Mouse (Mus musculus) heart, adult 10 weeks (tissue): ENCODE measurements around the gene Krt6b. TPM values are rescaled to one million over a fixed set of nuclear protein-coding genes. Genes with fewer than 3 reads are reported as not detected.

Source experiments
- polyA plus RNA-seq: library from polyadenylated mRNA; stranded (reverse); fragments of 350-450 nt; fragmentation: Illumina TruSeq; extraction: RNeasy Lipid Tissue Mini Kit (QIAGEN cat#74804); gene quantifications from one replicate; pipeline ENCODE4 v1.2.3, GENCODE M21; 2014; ENCODE audit warnings: low read depth, low replicate concordance

The Krt6b gene
- not detected for polyA plus RNA-seq

GRCm38 (mm10) chr15:101680187-101680586 lies at the start of gene Krt6b:
Gene Krt6b, minus strand, starts transcription at chr15:101680287.

GRCm38 (mm10) chr15:101712720-101713119 lies 32.6 kb upstream of the Krt6b start, which contains the start of gene Krt5:
Gene Krt5, minus strand, starts transcription at chr15:101712898.

GRCm38 (mm10) chr15:101694207-101694606 lies 14.1 kb upstream of the Krt6b start, which contains the start of gene Krt6a:
Gene Krt6a, minus strand, starts transcription at chr15:101694307.

GRCm38 (mm10) chr15:101647280-101647679 lies 32.8 kb downstream of the Krt6b start, which contains the start of gene Gm5478:
Gene Gm5478, minus strand, starts transcription at chr15:101647380.

GRCm38 (mm10) chr15:101627884-101628283 lies 52.2 kb downstream of the Krt6b start, which contains the start of gene Gm5414:
Gene Gm5414, minus strand, starts transcription at chr15:101628188.

Other genes with a start within 250 kb of the Krt6b start
- not detected for gene Krt87, start 241.5 kb downstream of the Krt6b start, polyA plus RNA-seq
- not detected for gene Krt88, start 232.5 kb downstream of the Krt6b start, polyA plus RNA-seq
- gene Krt81, start 216.5 kb downstream of the Krt6b start, polyA plus RNA-seq: not detected
- not detected for gene Krt86, start 206.8 kb downstream of the Krt6b start, polyA plus RNA-seq
- not detected for gene Krt83, start 188.8 kb downstream of the Krt6b start, polyA plus RNA-seq
- gene Gm49425, start 163.0 kb downstream of the Krt6b start, polyA plus RNA-seq: not detected
- gene Krt84, start 147.5 kb downstream of the Krt6b start, polyA plus RNA-seq: not detected
- not detected for gene Krt82, start 129.6 kb downstream of the Krt6b start, polyA plus RNA-seq
- gene Krt90, start 117.3 kb downstream of the Krt6b start, polyA plus RNA-seq: not detected
- not detected for gene Krt75, start 106.4 kb downstream of the Krt6b start, polyA plus RNA-seq
- not detected for gene Gm5414, start 52.1 kb downstream of the Krt6b start, polyA plus RNA-seq
- not detected for gene Gm5478, start 32.9 kb downstream of the Krt6b start, polyA plus RNA-seq
- not detected for gene Krt6a, start 14.0 kb upstream of the Krt6b start, polyA plus RNA-seq
- gene Krt5, start 32.6 kb upstream of the Krt6b start, polyA plus RNA-seq: not detected
- not detected for gene Krt71, start 62.8 kb upstream of the Krt6b start, polyA plus RNA-seq
- not detected for gene Krt72, start 106.2 kb upstream of the Krt6b start, polyA plus RNA-seq
- not detected for gene Krt73, start 122.1 kb upstream of the Krt6b start, polyA plus RNA-seq
- not detected for gene Krt2, start 137.9 kb upstream of the Krt6b start, polyA plus RNA-seq
- gene Krt1, start 170.5 kb upstream of the Krt6b start, polyA plus RNA-seq: not detected
- gene Krt77, start 189.4 kb upstream of the Krt6b start, polyA plus RNA-seq: not detected
- gene Krt76, start 212.6 kb upstream of the Krt6b start, polyA plus RNA-seq: not detected
- gene Krt4, start 244.4 kb upstream of the Krt6b start, polyA plus RNA-seq: not detected